Mouse (Mus musculus): ENCODE data around the gene Ice2. TPM values are rescaled to one million over a fixed set of nuclear protein-coding genes. Genes with fewer than 3 reads are reported as not detected.

Ice2 gene
- polyA plus RNA-seq, 1 experiment from 2014 or later, result 14.0 TPM

DNA sequence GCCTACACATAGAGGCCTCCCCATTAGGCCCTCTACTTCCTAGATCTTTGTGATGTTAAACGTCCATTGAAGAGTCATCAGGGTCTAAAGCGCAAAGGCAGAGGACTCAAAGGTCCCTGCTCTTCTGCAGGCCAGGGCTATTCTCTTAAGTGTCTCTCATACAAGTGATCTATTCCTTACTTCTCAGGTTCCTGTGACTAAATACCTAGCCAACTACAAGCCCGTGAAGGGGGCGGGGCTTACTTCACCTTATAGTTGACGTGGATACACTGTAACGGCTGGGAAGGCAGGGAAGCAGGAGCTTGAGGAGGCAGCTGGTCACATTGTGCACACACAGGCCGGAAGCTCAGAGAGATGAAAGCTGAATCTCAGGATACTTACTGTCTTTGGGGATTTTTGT lies 62.2 kb downstream of the Ice2 start:
- H3K4me2 ChIP-seq, result no peak overlapping the region
- no peak for ATAC-seq (ENCODE audit: insufficient number of reproducible peaks, low FRiP score)
- H3K4me1 ChIP-seq (replicated peaks), result peaks cover 54% of the 10 kb centered on the region
- H3K4me3 ChIP-seq, result no peak overlapping the region
- 82% methylated on average over 7 of the region's 7 CpGs for WGBS
- H3K9ac ChIP-seq, result no peak overlapping the region
- no peaks in the 10 kb centered on the region for H3K27me3 ChIP-seq (replicated peaks)
- no peaks in the 10 kb centered on the region for H3K9me3 ChIP-seq (replicated peaks)
- H3K27ac ChIP-seq (ENCODE audit: poor library complexity, severe bottlenecking), result no peak overlapping the region
- H3K36me3 ChIP-seq, result peaks cover 24% of the 10 kb centered on the region

DNA sequence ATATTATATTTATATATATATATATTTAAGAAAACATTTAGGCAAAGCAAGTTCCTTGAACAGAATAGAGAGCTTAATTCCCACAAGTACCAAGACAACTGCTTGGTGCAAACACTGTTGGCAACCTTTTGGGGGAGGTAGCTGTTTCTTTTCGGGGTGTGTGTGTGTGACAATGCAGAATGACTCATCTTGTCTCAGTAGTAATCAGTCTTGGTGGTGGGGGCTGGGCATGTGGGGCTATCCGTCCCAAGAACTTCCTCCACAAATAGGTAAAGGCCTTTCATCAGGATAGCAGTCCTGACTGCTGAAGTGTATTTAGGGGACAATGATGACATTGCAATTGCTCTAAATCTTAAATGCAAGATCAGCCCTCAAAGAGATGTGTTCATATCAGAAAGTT lies 65.3 kb downstream of the Ice2 start:
- Histone ChIP-seq H3K4me1 (replicated peaks) (peaks cover 49% of the 10 kb centered on the region), H3K27ac (ENCODE audit: poor library complexity, severe bottlenecking) (no peak overlapping the region), H3K27me3 (replicated peaks) (no peaks in the 10 kb centered on the region), H3K9me3 (replicated peaks) (no peaks in the 10 kb centered on the region), H3K4me3 (no peak overlapping the region), H3K9ac (no peak overlapping the region), H3K36me3 (peaks cover 52% of the 10 kb centered on the region), H3K4me2 (no peak overlapping the region)
- WGBS, result 62% methylated on average over 2 of the region's 2 CpGs
- ATAC-seq (ENCODE audit: insufficient number of reproducible peaks, low FRiP score), result no peak

DNA sequence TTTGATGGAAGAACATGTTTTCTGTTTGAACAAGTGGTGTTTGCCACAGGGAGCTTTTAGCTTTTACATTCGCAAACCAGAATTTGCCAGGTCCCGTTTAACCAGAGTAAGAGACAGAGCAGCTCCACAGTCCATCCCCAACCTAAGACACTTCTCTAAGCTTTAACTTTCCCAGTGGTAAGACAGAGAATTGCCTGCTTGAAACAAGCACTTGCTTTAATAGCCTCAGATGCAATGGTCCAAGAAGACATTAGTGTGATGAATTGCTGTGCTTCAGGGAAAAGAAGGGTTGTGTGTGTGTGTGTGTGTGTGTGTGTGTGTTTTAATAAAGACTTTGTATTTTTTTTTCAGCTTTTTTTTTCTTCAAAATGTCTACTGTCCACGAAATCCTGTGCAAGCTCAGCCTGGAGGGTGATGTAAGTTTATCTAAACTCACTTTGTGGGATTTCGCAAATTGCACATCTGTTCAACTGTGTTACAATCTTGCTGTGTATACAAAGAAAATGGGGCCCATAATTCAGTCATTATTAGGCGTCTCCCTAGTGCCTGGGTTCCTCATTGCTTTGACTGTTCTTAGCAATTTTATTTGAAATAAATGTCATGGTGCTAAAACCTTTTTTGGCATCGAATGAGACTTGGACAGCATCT lies 66.5 kb downstream of the Ice2 start:
- ATAC-seq (ENCODE audit: insufficient number of reproducible peaks, low FRiP score), result no peak
- 84% methylated on average over 6 of the region's 6 CpGs for WGBS
- H3K9me3 ChIP-seq (replicated peaks), result no peaks in the 10 kb centered on the region
- H3K4me1 ChIP-seq (replicated peaks), result peaks cover 49% of the 10 kb centered on the region
- no peak overlapping the region for H3K9ac ChIP-seq
- H3K36me3 ChIP-seq, result peaks cover 61% of the 10 kb centered on the region
- no peak overlapping the region for H3K27ac ChIP-seq (ENCODE audit: poor library complexity, severe bottlenecking)
- no peak overlapping the region for H3K4me3 ChIP-seq
- H3K4me2 ChIP-seq, result no peak overlapping the region
- no peaks in the 10 kb centered on the region for H3K27me3 ChIP-seq (replicated peaks)

DNA sequence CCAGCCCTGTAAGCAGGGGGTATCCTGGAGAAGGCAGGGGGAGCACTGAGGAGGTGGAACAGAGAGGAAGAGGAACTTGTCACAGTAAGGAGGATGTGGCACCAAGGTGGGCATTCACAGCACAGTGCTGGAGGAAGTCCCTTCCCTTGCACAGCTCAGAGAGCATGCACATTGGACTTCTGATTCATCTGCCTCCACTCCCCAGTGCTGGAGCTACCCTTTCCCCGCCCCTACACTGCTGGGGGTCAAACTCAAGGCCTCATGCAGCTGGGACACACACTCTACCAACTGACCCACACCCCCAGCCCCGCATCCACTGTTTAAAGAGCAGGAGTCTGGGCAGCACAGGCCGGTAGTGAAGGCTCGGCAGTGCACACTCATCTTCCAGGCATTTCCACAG lies 68.4 kb downstream of the Ice2 start:
- H3K27me3 ChIP-seq (replicated peaks), result no peaks in the 10 kb centered on the region
- H3K4me1 ChIP-seq (replicated peaks), result peaks cover 55% of the 10 kb centered on the region
- no peaks in the 10 kb centered on the region for H3K9me3 ChIP-seq (replicated peaks)
- peak overlapping the region; percentile 52 for H3K27ac ChIP-seq (ENCODE audit: poor library complexity, severe bottlenecking)
- H3K4me2 ChIP-seq, result no peak overlapping the region
- ATAC-seq (ENCODE audit: insufficient number of reproducible peaks, low FRiP score), result no peak
- 76% methylated on average over 4 of the region's 4 CpGs for WGBS
- H3K36me3 ChIP-seq, result peaks cover 55% of the 10 kb centered on the region
- H3K4me3 ChIP-seq, result no peak overlapping the region
- H3K9ac ChIP-seq, result no peak overlapping the region

- Histone ChIP-seq H3K36me3 (peaks cover 57% of the 10 kb centered on the region), H3K27me3 (replicated peaks) (no peaks in the 10 kb centered on the region), H3K9ac (no peak overlapping the region), H3K4me2 (no peak overlapping the region), H3K4me1 (replicated peaks) (peaks cover 67% of the 10 kb centered on the region), H3K9me3 (replicated peaks) (no peaks in the 10 kb centered on the region), H3K27ac (ENCODE audit: poor library complexity, severe bottlenecking) (peak overlapping the region; percentile 21; the same call in 1 of the 2 replicates), H3K4me3 (no peak overlapping the region)
- no peak for ATAC-seq (ENCODE audit: insufficient number of reproducible peaks, low FRiP score)
- 61% methylated on average over 10 of the region's 10 CpGs for WGBS
Observed at GRCm38 (mm10) chr9:69467310-69467939, 69.7 kb downstream of the Ice2 start.

DNA sequence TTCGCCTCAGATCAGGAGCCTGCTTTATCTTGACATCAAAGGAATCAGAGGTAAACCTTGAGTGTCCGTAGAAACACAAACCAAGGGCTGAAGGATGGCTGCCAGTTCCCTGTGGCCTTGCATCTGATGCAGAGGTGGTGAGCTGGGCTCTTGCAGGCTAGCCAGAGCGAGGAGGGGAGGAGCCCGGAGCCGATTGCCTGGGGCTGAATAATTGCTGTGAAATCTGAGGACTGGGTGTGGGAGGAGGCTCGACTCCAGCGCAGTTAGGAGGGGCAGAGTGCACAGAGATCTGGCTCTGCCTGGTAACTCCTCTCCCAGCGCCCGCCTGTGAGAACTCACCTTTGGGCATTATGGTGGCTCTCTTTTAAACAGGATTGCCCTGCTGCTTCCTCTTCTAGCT lies 71.3 kb downstream of the Ice2 start:
- H3K4me1 ChIP-seq (replicated peaks), result peaks cover 80% of the 10 kb centered on the region
- WGBS, result 10% methylated on average over 9 of the region's 9 CpGs
- H3K9ac ChIP-seq, result 0 out of 2 replicates have a peak overlapping the region, but pooled peaks have one; percentile 13
- no peaks in the 10 kb centered on the region for H3K27me3 ChIP-seq (replicated peaks)
- peak overlapping the region; percentile 28 for H3K4me2 ChIP-seq
- H3K36me3 ChIP-seq, result peaks cover 66% of the 10 kb centered on the region
- ATAC-seq (ENCODE audit: insufficient number of reproducible peaks, low FRiP score), result peak; percentile 56; the same call in 1 of the 2 replicates
- no peak overlapping the region for H3K4me3 ChIP-seq
- H3K9me3 ChIP-seq (replicated peaks), result no peaks in the 10 kb centered on the region
- peak overlapping the region; percentile 73 for H3K27ac ChIP-seq (ENCODE audit: poor library complexity, severe bottlenecking)

DNA sequence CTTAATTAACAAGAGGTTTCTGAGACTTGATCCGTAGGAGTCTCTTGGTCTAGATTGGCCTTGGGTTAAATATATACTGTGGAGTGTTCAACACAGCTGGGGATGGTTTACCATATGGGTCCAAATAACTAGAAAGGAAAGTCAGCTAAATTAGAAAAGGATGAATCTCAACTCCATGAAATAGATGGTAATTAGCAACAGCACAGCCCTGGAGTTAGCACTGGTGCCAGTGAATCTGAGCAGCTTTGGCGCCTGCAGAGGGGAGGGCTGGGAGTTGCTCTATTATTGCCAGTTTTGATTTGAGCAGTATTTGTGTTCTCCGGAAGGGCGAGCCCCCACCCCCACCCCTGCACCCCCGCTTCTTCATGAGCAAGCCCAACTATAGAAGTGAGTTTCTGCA lies 72.7 kb downstream of the Ice2 start:
- no peak overlapping the region for H3K4me3 ChIP-seq
- H3K9ac ChIP-seq, result no peak overlapping the region
- ATAC-seq (ENCODE audit: insufficient number of reproducible peaks, low FRiP score), result no peak
- H3K4me2 ChIP-seq, result peak overlapping the region; percentile 33
- peak overlapping the region; percentile 85 for H3K27ac ChIP-seq (ENCODE audit: poor library complexity, severe bottlenecking)
- H3K9me3 ChIP-seq (replicated peaks), result no peaks in the 10 kb centered on the region
- 55% methylated on average over 5 of the region's 5 CpGs for WGBS
- H3K4me1 ChIP-seq (replicated peaks), result peaks cover 80% of the 10 kb centered on the region
- peaks cover 67% of the 10 kb centered on the region for H3K36me3 ChIP-seq
- no peaks in the 10 kb centered on the region for H3K27me3 ChIP-seq (replicated peaks)

DNA sequence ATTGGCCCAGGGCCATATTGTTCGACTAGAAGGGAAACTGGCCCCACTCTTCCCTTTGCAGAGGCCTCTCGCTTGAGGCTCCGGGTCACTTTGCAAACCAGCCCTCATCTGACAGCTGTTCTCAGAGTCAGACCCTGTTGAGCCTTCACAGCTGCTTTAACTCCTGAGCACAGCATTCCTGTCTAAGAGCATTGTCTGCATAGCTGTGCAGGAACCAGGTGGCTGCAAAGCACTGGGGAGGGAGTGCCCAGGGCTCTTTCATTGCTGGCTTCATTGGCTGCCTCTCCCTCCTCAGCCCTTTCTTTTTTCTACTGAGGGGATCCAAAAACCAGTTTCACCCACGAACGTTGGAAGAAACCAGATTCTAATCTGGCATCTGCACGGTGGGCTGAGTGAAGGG lies 73.2 kb downstream of the Ice2 start:
- Histone ChIP-seq H3K4me2 (peak overlapping the region; percentile 33), H3K27me3 (replicated peaks) (no peaks in the 10 kb centered on the region), H3K9ac (no peak overlapping the region), H3K36me3 (peaks cover 63% of the 10 kb centered on the region), H3K9me3 (replicated peaks) (no peaks in the 10 kb centered on the region), H3K4me3 (no peak overlapping the region), H3K4me1 (replicated peaks) (peaks cover 76% of the 10 kb centered on the region), H3K27ac (ENCODE audit: poor library complexity, severe bottlenecking) (peak overlapping the region; percentile 85)
- WGBS, result 9% methylated on average over 6 of the region's 6 CpGs
- ATAC-seq (ENCODE audit: insufficient number of reproducible peaks, low FRiP score), result peak; percentile 58; the same call in 1 of the 2 replicates

GRCm38 (mm10) chr9:69472724-69473123 lies 75.0 kb downstream of the Ice2 start:
- Histone ChIP-seq H3K4me2 (no peak overlapping the region), H3K4me3 (no peak overlapping the region), H3K9me3 (replicated peaks) (no peaks in the 10 kb centered on the region), H3K4me1 (replicated peaks) (peaks cover 74% of the 10 kb centered on the region), H3K27ac (ENCODE audit: poor library complexity, severe bottlenecking) (peak overlapping the region; percentile 67), H3K9ac (no peak overlapping the region), H3K27me3 (replicated peaks) (no peaks in the 10 kb centered on the region), H3K36me3 (peaks cover 61% of the 10 kb centered on the region)
- 26% methylated on average over 6 of the region's 6 CpGs for WGBS
- peak; percentile 61 for ATAC-seq (ENCODE audit: insufficient number of reproducible peaks, low FRiP score)

GRCm38 (mm10) chr9:69475873-69476272 lies 78.2 kb downstream of the Ice2 start:
- Histone ChIP-seq H3K36me3 (peaks cover 59% of the 10 kb centered on the region), H3K4me2 (no peak overlapping the region), H3K27me3 (replicated peaks) (no peaks in the 10 kb centered on the region), H3K4me3 (no peak overlapping the region), H3K9ac (no peak overlapping the region), H3K27ac (ENCODE audit: poor library complexity, severe bottlenecking) (no peak overlapping the region), H3K9me3 (replicated peaks) (no peaks in the 10 kb centered on the region), H3K4me1 (replicated peaks) (peaks cover 59% of the 10 kb centered on the region)
- no peak for ATAC-seq (ENCODE audit: insufficient number of reproducible peaks, low FRiP score)
- WGBS, result 63% methylated on average over 6 of the region's 6 CpGs

- H3K9me3 ChIP-seq (replicated peaks), result no peaks in the 10 kb centered on the region
- no peaks in the 10 kb centered on the region for H3K27me3 ChIP-seq (replicated peaks)
- peaks cover 60% of the 10 kb centered on the region for H3K36me3 ChIP-seq
- peaks cover 46% of the 10 kb centered on the region for H3K4me1 ChIP-seq (replicated peaks)
- no peak overlapping the region for H3K9ac ChIP-seq
- H3K4me3 ChIP-seq, result no peak overlapping the region
- WGBS, result 55% methylated on average over 14 of the region's 14 CpGs
- H3K27ac ChIP-seq (ENCODE audit: poor library complexity, severe bottlenecking), result peak overlapping the region; percentile 71
- H3K4me2 ChIP-seq, result no peak overlapping the region
- 0 out of 2 replicates have a peak, but pooled peaks have one; percentile 20 for ATAC-seq (ENCODE audit: insufficient number of reproducible peaks, low FRiP score)
Observed at GRCm38 (mm10) chr9:69477195-69477823, 79.6 kb downstream of the Ice2 start.
